Mouse (Mus musculus) embryonic fibroblast, embryonic 13.5 days (primary cell): ENCODE measurements around the gene Zcchc12. TPM values are rescaled to one million over a fixed set of nuclear protein-coding genes. Genes with fewer than 3 reads are reported as not detected.

ENCODE experiments used
- H3K27ac ChIP-seq: 2 replicates; pipeline ENCODE4 v1.5.1; 2012; ENCODE audit warnings: low read length, control low read depth, inconsistent platforms; ENCODE audit not compliant: insufficient read depth
- H3K4me1 ChIP-seq: 2 replicates; pipeline ENCODE4 v1.6.1; 2011; ENCODE audit warnings: low read length; ENCODE audit not compliant: control insufficient read depth, insufficient read depth
- H3K4me3 ChIP-seq: 2 replicates; pipeline ENCODE4 v1.5.1; 2011; ENCODE audit warnings: mild to moderate bottlenecking, control low read depth, low read length; ENCODE audit not compliant: insufficient read depth
- CTCF ChIP-seq: IDR thresholded peaks from 2 replicates; pipeline ENCODE4 v1.5.1; 2011; ENCODE audit warnings: mild to moderate bottlenecking, control low read depth, low read length, moderate library complexity, borderline replicate concordance; ENCODE audit not compliant: insufficient read depth
- POLR2A ChIP-seq: IDR thresholded peaks from 2 replicates; pipeline ENCODE4 v1.6.1; 2011; ENCODE audit warnings: low read depth, mild to moderate bottlenecking, control low read depth, low read length, moderate library complexity
- polyA plus RNA-seq: library from polyadenylated mRNA; stranded (reverse); fragments of >200 nt; gene quantifications from 2 replicates; pipeline ENCODE4 v1.2.4, GENCODE M21; 2011; ENCODE audit warnings: low read depth; ENCODE audit not compliant: missing spikeins, insufficient read length

Zcchc12 gene
- polyA plus RNA-seq, 1 experiment: 3.4 TPM

DNA sequence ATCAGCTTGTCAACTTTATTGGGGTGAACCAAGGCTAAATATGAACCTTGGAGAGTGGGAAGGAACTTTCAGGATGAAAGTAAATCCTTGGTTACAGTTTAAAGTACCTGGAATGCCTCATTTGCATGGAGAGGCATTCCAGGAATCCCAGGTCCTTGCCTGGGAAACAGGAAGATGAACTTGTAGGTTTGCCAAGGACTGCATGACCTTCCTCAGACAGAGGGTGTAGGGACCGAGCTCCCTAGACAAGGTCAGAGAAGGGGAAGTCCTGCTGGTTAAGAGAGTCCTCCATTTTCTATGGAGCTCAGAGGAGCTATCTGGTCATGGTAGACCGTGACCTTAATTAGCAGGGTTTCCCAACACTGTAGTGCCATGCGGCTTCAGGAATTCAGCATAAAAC lies 15.5 kb downstream of the Zcchc12 start:
- TF ChIP-seq POLR2A (no peak), CTCF (no peak)
- H3K4me3 ChIP-seq: no peak overlapping the region
- no peak overlapping the region for H3K27ac ChIP-seq
- no peaks in the 10 kb centered on the region for H3K4me1 ChIP-seq

- TF ChIP-seq CTCF (no peak), POLR2A (no peak)
- no peak overlapping the region for H3K27ac ChIP-seq
- no peak overlapping the region for H3K4me3 ChIP-seq
- no peaks in the 10 kb centered on the region for H3K4me1 ChIP-seq
Observed at GRCm38 (mm10) chrX:36221366-36221765, 25.7 kb downstream of the Zcchc12 start.

- TF ChIP-seq POLR2A (no peak), CTCF (peak; percentile 54; the same call in 1 of the 2 replicates)
- H3K27ac ChIP-seq: no peak overlapping the region
- no peaks in the 10 kb centered on the region for H3K4me1 ChIP-seq
- no peak overlapping the region for H3K4me3 ChIP-seq
Observed at GRCm38 (mm10) chrX:36225777-36226176, 30.1 kb downstream of the Zcchc12 start.

DNA sequence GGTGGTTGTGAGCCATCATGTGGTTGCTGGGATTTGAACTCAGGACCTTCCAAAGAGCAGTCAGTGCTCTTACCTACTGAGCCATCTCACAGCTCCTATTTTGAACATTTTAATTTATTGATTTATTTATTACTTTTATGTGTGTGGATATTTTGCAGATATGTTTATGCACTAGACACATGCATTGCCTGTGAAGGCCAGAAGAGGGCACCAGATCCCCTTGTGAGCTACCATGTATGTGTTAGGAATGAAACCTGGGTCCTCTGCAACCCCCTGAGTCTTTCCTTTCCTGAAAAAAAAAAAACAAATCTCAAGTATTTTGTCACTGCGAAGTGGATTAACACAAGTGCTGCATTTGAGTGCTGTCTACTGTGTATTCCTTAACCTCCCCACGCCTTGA lies 30.9 kb downstream of the Zcchc12 start:
- no peak overlapping the region for H3K4me3 ChIP-seq
- peak; percentile 45; the same call in 1 of the 2 replicates for TF ChIP-seq CTCF
- no peak for TF ChIP-seq POLR2A
- H3K4me1 ChIP-seq: no peaks in the 10 kb centered on the region
- H3K27ac ChIP-seq: no peak overlapping the region

DNA sequence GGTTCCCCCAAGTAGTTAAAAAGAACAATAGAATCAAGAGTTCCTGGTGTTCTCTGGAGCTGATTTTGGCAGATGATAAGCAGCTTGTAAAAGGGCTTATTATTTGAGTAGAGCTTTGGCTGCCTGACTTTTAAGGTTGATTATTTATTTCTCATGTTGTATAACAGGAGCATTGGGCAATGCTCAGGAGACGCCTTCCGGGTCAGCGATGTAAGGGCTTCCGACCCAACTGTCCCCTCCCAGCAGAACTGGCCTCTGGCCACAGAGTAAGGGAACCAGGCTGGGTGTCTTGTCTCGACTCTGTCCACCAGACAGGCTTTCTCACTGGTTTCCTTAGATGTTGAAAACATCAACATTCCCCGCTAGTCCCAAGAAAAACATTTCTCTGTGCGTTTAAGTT lies 33.2 kb downstream of the Zcchc12 start:
- H3K4me1 ChIP-seq: no peaks in the 10 kb centered on the region
- no peak for TF ChIP-seq CTCF
- no peak for TF ChIP-seq POLR2A
- no peak overlapping the region for H3K4me3 ChIP-seq
- no peak overlapping the region for H3K27ac ChIP-seq

- H3K4me3 ChIP-seq: no peak overlapping the region
- TF ChIP-seq CTCF (no peak), POLR2A (no peak)
- H3K4me1 ChIP-seq: no peaks in the 10 kb centered on the region
- H3K27ac ChIP-seq: no peak overlapping the region
Observed at GRCm38 (mm10) chrX:36229273-36229672, 33.6 kb downstream of the Zcchc12 start.

DNA sequence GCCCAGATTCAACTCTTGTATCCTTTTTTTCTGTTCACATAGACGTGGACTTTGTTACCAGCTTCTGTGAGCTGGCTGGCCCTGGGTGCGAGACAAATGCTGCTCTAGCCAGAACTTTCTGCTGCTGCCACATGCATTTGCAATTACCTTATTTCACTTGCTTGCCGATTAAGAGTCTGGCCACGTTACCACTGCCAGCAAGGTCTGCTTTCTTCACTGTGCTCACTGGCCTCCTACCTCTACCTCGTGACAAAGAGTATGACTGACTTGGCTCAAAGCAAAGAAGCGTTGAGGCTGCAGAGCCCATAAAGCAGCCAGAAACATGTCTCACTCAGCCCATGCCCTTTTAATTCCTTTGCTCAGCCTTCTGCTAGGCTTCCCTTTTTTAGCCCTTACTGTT lies 39.9 kb downstream of the Zcchc12 start:
- TF ChIP-seq CTCF: no peak
- TF ChIP-seq POLR2A: no peak
- H3K27ac ChIP-seq: no peak overlapping the region
- no peaks in the 10 kb centered on the region for H3K4me1 ChIP-seq
- H3K4me3 ChIP-seq: no peak overlapping the region

Other genes starting within 250 kb of the Zcchc12 start
- 36.1 and 58.1 TPM in 2 replicates for gene Il13ra1, start 83.8 kb upstream of the Zcchc12 start, polyA plus RNA-seq
- gene Lonrf3, start 132.4 kb downstream of the Zcchc12 start, polyA plus RNA-seq: 0.28 and 1.1 TPM in 2 replicates
- gene Gm6268, start 205.4 kb downstream of the Zcchc12 start, polyA plus RNA-seq: not detected in 2 replicates